Mouse (Mus musculus): ENCODE measurements around the gene Bnc2.

The Bnc2 gene

GRCm38 (mm10) chr4:84675171-84675973, at the start of gene Bnc2:
Gene Bnc2 (minus strand): TSS chr4:84675275.
- DNase-seq (ENCODE audit: low spot score in 2 of 2), result peak in 1 of 2 experiments; percentile 13

GRCm38 (mm10) chr4:84707961-84708360, 32.9 kb upstream of the Bnc2 start:
- DNase-seq (ENCODE audit: low spot score in 2 of 2), result no peak

DNA sequence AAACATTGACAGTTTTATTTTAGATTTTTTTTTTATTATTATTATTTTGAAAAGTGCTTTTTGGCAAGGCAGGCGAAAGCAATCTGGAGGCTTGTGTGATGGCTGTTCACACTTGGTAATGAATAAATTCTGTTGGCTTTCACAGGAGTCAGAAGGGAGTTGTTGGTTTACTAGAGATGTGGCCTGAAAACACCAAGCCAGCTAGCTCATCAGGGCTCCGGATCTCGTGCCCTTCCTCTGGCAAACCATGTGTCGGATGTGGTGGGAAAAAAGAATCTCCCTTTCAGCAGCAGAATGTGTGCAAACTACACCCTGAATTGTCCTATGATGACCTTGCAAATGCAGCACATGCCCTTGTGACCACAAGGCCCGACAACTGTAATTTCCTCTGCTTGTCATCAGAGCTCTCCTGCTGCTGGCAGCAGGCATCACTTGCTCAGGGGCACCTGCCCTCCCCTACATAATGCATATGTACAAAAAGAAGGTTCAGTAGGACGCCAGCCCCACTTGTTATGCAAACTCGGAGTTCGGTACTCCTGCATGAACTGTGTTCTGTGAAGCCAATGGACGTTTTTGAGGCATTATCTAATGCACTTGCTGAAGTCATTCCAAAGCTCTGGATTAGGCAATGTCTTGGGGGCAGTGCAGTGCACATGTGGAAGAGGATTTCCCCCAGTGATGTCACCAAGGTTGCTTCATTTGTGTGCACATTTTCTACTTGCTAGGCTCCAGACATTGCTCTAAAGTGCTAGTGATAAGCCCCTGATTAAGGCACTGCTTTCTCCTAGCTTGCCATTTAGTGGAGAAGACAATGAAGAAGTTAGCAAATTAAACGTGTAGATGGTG, 10.7 kb upstream of the Bnc2 start:
- DNase-seq (ENCODE audit: low spot score in 2 of 2), result no peak

DNA sequence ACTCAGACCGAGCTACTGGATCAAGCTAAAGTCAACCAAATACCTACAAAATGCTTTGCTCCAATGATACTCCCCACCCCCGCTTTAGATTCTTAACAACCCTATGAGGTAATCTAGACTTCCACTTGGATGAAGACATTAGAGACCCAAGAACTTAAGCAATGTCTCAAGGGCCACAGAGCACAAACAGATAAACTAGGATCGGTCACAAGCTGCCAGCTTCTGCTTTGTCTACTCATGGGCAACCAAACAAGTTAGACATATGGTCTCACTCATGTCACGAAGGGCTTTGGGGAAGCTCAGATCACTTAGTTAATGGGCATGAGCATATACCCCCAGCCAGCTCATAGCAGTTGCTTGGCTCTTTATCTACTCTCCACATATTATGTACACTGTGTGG, 9.9 kb upstream of the Bnc2 start:
- DNase-seq (ENCODE audit: low spot score in 2 of 2), result no peak

DNA sequence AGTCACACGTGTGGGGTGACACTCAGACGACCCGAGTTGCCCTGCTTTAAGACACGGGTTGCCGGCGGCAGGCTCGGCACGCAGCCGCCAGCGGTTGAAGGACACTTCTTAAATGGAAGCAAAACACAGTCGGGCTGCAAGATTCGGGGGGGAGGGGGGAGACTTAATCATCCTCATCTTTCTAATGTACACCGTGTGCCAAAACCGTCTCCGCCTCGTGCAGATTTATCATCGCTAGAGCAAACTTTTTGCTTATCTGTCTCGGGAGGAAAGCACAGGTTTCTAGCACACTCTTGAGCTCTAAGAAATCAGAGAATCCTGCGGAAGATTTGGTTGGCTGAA, 870 bp upstream of the Bnc2 start:
- no peak for DNase-seq (ENCODE audit: low spot score in 2 of 2)

GRCm38 (mm10) chr4:84674318-84675170, 531 bp downstream of the Bnc2 start:
- DNase-seq (ENCODE audit: low spot score in 2 of 2), result no peak

DNA sequence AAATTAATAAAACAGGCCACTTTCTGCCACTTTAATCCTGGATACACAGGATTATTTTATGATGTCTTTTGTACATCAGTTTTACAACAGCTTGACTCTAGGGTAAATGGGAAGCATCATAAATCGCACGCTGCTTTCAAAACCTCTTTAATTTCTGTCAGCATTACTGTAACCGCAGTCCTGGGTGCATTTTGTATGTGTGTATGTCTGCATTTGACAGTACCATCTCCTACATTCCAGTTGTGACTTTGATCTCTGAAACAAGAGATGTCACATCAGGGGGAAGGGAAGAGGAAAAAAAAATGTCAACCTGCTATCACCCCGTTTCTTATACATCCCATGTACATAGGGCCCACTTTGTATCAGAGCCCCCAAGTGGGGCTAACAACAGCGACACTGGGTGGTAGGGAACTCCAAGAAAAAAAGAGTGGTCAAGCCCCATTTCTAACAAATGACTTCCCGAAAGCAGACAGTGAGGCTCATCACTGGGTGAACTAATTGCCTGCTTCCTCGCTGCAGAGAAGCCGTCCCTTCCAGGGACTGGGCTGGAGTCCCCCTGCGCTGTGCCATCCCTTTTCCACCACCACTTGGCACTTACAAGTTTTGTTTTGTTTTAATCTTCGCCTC, 1.3 kb downstream of the Bnc2 start:
- DNase-seq (ENCODE audit: low spot score in 2 of 2), result no peak

- no peak for DNase-seq (ENCODE audit: low spot score in 2 of 2)
Observed at GRCm38 (mm10) chr4:84672181-84672791, 2.8 kb downstream of the Bnc2 start.

GRCm38 (mm10) chr4:84670996-84671395, 4.1 kb downstream of the Bnc2 start:
- DNase-seq (ENCODE audit: low spot score in 2 of 2), result no peak

DNA sequence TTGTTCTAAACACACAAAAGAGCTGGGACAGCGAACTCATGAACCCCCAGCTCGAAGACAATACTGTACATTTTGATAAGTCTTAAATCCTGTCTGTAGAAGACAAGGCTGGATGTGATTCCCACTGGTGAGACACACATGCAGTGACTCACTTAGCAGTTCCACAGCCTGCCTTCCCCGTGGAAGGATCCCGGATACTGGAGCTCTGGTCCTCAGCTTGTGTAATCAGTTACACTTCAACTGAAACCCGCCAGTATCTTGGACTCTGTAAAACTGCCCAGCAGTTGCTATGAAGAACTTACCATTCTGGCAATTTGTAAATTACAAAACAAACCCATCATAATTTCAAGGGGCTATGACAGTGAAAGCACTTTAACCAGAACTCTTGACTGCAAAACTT, 5.4 kb downstream of the Bnc2 start:
- no peak for DNase-seq (ENCODE audit: low spot score in 2 of 2)

GRCm38 (mm10) chr4:84668949-84669605, 6.0 kb downstream of the Bnc2 start:
- DNase-seq (ENCODE audit: low spot score in 2 of 2), result no peak

GRCm38 (mm10) chr4:84668226-84668625, 6.8 kb downstream of the Bnc2 start:
- no peak for DNase-seq (ENCODE audit: low spot score in 2 of 2)

DNA sequence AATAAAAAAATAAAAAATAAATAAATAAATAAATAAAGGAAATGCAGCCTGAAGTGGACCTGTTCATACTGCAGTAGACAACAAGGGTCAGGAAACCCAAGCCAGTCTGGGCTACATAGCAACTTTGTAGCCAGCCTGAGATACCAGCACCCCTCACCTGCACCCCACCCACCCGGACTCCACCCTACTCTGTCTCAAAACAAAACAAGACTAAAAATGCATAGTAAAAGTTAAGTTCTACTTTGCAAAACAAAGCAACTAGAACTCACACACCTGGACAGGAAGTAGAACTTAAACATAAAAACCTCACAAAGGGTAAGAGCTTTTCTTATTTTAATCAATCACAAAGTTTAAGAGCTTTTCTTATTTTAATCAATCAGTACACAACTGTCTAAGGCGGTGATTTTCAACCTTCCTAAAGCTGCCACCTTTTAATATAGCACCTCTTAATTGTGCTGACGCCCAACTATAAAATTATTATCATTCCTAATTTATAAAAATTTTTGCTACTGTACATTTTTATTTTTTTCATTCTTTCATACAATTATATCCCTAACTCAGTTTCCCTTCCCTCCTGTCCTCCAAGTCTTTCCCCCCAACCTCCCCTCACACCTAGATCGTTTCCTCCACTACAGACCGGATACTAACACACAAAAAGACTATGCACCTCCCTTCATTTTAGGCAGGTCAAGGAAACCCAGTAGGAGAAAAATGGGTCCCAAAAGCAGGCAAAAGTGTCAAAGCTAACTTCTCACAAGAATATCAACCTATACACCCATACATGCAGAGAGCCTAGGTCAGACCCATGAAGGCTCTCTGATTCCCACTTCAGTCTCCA, 12.6 kb downstream of the Bnc2 start:
- DNase-seq (ENCODE audit: low spot score in 2 of 2), result no peak

GRCm38 (mm10) chr4:84661341-84661740, 13.7 kb downstream of the Bnc2 start:
- DNase-seq (ENCODE audit: low spot score in 2 of 2), result no peak

- no peak for DNase-seq (ENCODE audit: low spot score in 2 of 2)
Observed at GRCm38 (mm10) chr4:84651786-84652185, 23.3 kb downstream of the Bnc2 start.

DNA sequence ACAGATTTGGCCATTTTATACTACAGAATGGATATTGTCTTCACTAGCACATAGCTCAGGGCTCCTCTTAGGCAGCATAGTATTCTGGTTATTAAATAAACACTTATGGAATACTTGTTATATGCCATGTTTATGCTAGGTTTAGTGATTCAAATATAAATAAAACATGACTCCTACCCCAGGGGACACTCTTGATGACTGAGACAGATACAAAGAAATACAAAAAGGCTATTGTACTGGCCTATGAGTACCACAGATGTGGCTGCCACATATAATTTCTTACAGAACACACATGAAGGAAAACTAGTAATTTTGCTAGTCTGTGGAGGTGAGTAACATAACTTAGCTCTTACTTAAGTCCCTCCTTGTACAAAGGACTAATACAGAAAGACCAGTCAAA, 28.5 kb downstream of the Bnc2 start:
- DNase-seq (ENCODE audit: low spot score in 2 of 2), result no peak

DNA sequence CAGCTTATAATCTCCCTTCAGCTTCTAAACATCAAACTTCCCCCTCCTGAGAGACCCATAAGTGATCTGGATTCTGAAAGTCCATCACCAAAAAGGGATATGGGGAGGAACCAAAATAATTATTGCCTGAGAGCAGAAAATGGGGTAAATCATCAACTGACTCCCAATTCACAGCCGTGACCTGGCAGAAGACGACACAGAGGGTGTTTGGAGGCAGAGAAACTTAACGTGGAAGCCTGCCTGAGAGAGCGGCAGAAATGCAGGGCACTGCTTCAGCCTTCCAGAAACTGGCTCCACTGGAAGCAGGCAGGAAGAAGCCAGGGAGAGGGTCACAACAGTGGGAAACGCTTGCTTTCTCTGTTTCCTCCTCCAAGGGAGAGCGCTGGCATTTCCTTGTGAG, 35.9 kb downstream of the Bnc2 start:
- DNase-seq (ENCODE audit: low spot score in 2 of 2), result no peak

GRCm38 (mm10) chr4:84637641-84638040, 37.4 kb downstream of the Bnc2 start:
- no peak for DNase-seq (ENCODE audit: low spot score in 2 of 2)

GRCm38 (mm10) chr4:84634751-84635150, 40.3 kb downstream of the Bnc2 start:
- DNase-seq (ENCODE audit: low spot score in 2 of 2), result no peak

DNA sequence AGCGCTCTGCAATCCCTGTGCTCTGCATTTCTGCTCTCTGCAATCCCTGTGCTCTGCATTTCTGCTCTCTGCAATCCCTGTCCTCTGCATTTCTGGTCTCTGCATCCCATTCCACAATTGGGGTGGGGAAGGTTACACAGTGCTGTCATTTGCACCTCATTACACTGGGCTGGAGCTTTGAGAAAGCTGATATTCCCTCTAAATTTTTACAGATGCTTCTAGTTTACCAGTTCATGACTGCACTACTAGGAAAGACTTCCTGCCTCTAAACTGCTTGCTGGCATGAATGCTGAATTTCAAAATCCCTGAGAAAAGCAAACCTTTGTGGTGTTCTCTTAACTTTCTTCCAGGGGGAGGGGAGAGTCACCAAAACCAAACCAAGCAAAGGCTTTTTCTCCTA, 41.1 kb downstream of the Bnc2 start:
- no peak for DNase-seq (ENCODE audit: low spot score in 2 of 2)

Data from right cerebral cortex, adult 2 months (tissue).